Mouse (Mus musculus): ENCODE measurements around the gene Reln. TPM values are rescaled to one million over a fixed set of nuclear protein-coding genes. Genes with fewer than 3 reads are reported as not detected.

The Reln gene
- polyA plus RNA-seq, 1 experiment from 2014 or later: 5.1 TPM

DNA sequence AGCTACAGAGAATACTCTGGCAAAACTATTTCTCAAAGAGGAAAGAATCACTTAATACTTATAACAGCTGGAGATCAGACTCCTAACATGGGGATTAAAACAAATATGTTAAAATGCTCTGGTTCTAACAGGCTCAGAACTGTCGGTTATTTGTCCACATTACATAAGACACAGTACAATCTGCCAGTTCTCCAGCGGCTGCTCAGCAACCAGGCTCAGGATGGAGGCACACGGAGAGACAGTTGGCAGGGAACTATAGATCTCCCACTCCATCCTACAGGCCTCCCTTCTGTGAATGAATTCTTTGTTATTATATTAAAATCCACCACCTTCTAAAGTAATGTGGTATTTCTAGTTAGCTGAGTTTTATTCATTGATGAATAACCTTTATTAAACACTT is 37.4 kb downstream of the Reln start:
- Histone ChIP-seq H3K36me3 (no peaks in the 10 kb centered on the region), H3K4me3 (replicated peaks) (no peak overlapping the region), H3K4me1 (no peaks in the 10 kb centered on the region), H3K4me2 (replicated peaks) (no peak overlapping the region), H3K9ac (no peak overlapping the region), H3K9me3 (replicated peaks) (no peaks in the 10 kb centered on the region), H3K27me3 (no peaks in the 10 kb centered on the region), H3K27ac (replicated peaks) (no peak overlapping the region)
- 62% methylated on average over 3 of the region's 3 CpGs for WGBS
- no peak for ATAC-seq (ENCODE audit: insufficient number of reproducible peaks, low FRiP score, low TSS enrichment, low read depth)

- Histone ChIP-seq H3K27me3 (no peaks in the 10 kb centered on the region), H3K27ac (replicated peaks) (no peak overlapping the region), H3K36me3 (no peaks in the 10 kb centered on the region), H3K4me1 (no peaks in the 10 kb centered on the region), H3K9me3 (replicated peaks) (no peaks in the 10 kb centered on the region), H3K4me3 (replicated peaks) (no peak overlapping the region), H3K9ac (no peak overlapping the region), H3K4me2 (replicated peaks) (no peak overlapping the region)
- ATAC-seq (ENCODE audit: insufficient number of reproducible peaks, low FRiP score, low TSS enrichment, low read depth): no peak
- WGBS: 69% methylated on average over 1 of the region's 1 CpGs
These were observed 40.8 kb downstream of the Reln start for GRCm38 (mm10) chr5:22303709-22304108.

GRCm38 (mm10) chr5:22302309-22302708 is 42.2 kb downstream of the Reln start:
- Histone ChIP-seq H3K4me3 (replicated peaks) (no peak overlapping the region), H3K27ac (replicated peaks) (no peak overlapping the region), H3K4me2 (replicated peaks) (no peak overlapping the region), H3K4me1 (no peaks in the 10 kb centered on the region), H3K27me3 (no peaks in the 10 kb centered on the region), H3K9ac (no peak overlapping the region), H3K36me3 (no peaks in the 10 kb centered on the region), H3K9me3 (replicated peaks) (no peaks in the 10 kb centered on the region)
- 46% methylated on average over 5 of the region's 5 CpGs for WGBS
- no peak for ATAC-seq (ENCODE audit: insufficient number of reproducible peaks, low FRiP score, low TSS enrichment, low read depth)

DNA sequence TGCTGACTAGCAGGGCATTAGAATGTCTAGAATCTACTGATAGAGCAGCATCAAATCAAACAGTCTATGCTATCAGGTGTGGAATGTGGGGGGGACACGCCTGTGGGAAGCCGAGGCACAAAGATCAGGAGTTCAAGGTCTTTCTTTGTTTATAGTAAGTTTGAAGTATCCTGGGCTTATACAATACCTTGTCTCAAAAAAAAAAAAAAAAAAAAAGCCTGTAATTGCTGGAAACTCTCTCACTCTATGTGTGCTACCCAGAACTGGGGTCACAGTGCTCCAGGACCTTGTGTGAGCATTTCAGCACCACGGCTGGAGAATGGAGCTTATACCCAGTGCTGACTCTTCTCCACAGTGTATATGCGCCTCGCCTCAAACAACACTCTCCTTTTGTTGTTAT is 43.7 kb downstream of the Reln start:
- Histone ChIP-seq H3K4me3 (replicated peaks) (no peak overlapping the region), H3K4me1 (no peaks in the 10 kb centered on the region), H3K27ac (replicated peaks) (no peak overlapping the region), H3K4me2 (replicated peaks) (no peak overlapping the region), H3K9ac (no peak overlapping the region), H3K36me3 (no peaks in the 10 kb centered on the region), H3K27me3 (no peaks in the 10 kb centered on the region), H3K9me3 (replicated peaks) (no peaks in the 10 kb centered on the region)
- no peak for ATAC-seq (ENCODE audit: insufficient number of reproducible peaks, low FRiP score, low TSS enrichment, low read depth)
- WGBS: 80% methylated on average over 5 of the region's 5 CpGs

DNA sequence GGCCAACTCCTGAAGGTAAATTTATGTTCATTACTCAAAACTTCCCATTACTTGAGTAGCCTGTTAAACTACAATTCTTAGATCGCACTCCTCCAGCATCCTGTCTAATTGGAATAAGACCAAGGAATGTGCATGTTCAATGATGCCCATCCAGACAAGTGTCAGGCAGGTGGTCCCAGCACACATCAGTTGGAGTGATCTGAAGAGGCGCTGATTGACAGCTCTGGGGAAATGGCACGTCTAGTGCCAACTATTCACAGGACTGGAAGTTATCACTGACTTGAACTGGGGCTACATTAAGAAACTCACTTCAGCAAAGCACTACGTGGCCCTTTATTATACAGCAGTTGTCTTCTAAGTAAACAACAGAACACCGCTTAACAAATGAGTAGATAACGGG is 44.5 kb downstream of the Reln start:
- no peaks in the 10 kb centered on the region for H3K4me1 ChIP-seq
- no peak overlapping the region for H3K4me2 ChIP-seq (replicated peaks)

GRCm38 (mm10) chr5:22295161-22295560 is 49.3 kb downstream of the Reln start:
- H3K4me3 ChIP-seq (replicated peaks): no peak overlapping the region
- no peak overlapping the region for H3K27ac ChIP-seq (replicated peaks)
- ATAC-seq (ENCODE audit: insufficient number of reproducible peaks, low FRiP score, low TSS enrichment, low read depth): no peak
- H3K4me1 ChIP-seq: no peaks in the 10 kb centered on the region
- WGBS: 73% methylated on average over 6 of the region's 6 CpGs
- H3K27me3 ChIP-seq: no peaks in the 10 kb centered on the region
- no peaks in the 10 kb centered on the region for H3K36me3 ChIP-seq
- no peak overlapping the region for H3K9ac ChIP-seq
- no peaks in the 10 kb centered on the region for H3K9me3 ChIP-seq (replicated peaks)
- H3K4me2 ChIP-seq (replicated peaks): no peak overlapping the region

More for the DNA sequence above, 44.5 kb downstream of the Reln start:
- 80% methylated on average over 6 of the region's 6 CpGs for WGBS
- Histone ChIP-seq H3K4me3 (replicated peaks) (no peak overlapping the region), H3K9me3 (replicated peaks) (no peaks in the 10 kb centered on the region), H3K27me3 (no peaks in the 10 kb centered on the region), H3K27ac (replicated peaks) (no peak overlapping the region), H3K36me3 (no peaks in the 10 kb centered on the region), H3K9ac (no peak overlapping the region)
- ATAC-seq (ENCODE audit: insufficient number of reproducible peaks, low FRiP score, low TSS enrichment, low read depth): no peak

GRCm38 (mm10) chr5:22291409-22291808 is 53.1 kb downstream of the Reln start:
- H3K27me3 ChIP-seq: no peaks in the 10 kb centered on the region
- no peaks in the 10 kb centered on the region for H3K36me3 ChIP-seq
- no peak overlapping the region for H3K27ac ChIP-seq (replicated peaks)
- H3K4me1 ChIP-seq: no peaks in the 10 kb centered on the region
- no peak overlapping the region for H3K4me2 ChIP-seq (replicated peaks)
- H3K9ac ChIP-seq: no peak overlapping the region
- no peaks in the 10 kb centered on the region for H3K9me3 ChIP-seq (replicated peaks)
- 70% methylated on average over 4 of the region's 4 CpGs for WGBS
- H3K4me3 ChIP-seq (replicated peaks): no peak overlapping the region
- no peak for ATAC-seq (ENCODE audit: insufficient number of reproducible peaks, low FRiP score, low TSS enrichment, low read depth)

DNA sequence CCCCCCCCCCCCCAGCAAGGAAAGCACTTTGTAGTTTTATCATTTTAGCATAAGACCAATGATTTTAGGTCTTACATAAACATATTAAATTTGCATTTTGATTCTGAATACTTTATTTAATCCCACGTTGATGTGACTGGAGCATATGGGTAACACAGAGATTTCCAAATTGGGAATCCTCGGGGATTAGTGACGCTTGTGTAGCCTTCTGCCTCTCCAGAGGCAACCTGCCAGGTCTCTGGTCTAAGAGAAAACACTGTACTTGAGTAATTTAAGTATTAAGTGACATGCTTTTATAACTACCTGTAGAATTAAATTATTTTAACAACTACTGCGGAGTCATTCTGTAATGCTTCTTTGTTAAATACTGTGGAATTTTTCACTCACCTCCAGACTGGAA is 59.1 kb downstream of the Reln start:
- H3K36me3 ChIP-seq: no peaks in the 10 kb centered on the region
- H3K9me3 ChIP-seq (replicated peaks): no peaks in the 10 kb centered on the region
- H3K4me1 ChIP-seq: no peaks in the 10 kb centered on the region
- 63% methylated on average over 4 of the region's 4 CpGs for WGBS
- H3K27ac ChIP-seq (replicated peaks): no peak overlapping the region
- no peak for ATAC-seq (ENCODE audit: insufficient number of reproducible peaks, low FRiP score, low TSS enrichment, low read depth)
- no peaks in the 10 kb centered on the region for H3K27me3 ChIP-seq
- H3K4me3 ChIP-seq (replicated peaks): no peak overlapping the region
- no peak overlapping the region for H3K4me2 ChIP-seq (replicated peaks)
- no peak overlapping the region for H3K9ac ChIP-seq

- no peak overlapping the region for H3K9ac ChIP-seq
- H3K4me1 ChIP-seq: no peaks in the 10 kb centered on the region
- H3K4me3 ChIP-seq (replicated peaks): no peak overlapping the region
- no peaks in the 10 kb centered on the region for H3K36me3 ChIP-seq
- H3K9me3 ChIP-seq (replicated peaks): no peaks in the 10 kb centered on the region
- 50% methylated on average over 7 of the region's 7 CpGs for WGBS
- ATAC-seq (ENCODE audit: insufficient number of reproducible peaks, low FRiP score, low TSS enrichment, low read depth): no peak
- no peak overlapping the region for H3K27ac ChIP-seq (replicated peaks)
- no peaks in the 10 kb centered on the region for H3K27me3 ChIP-seq
- H3K4me2 ChIP-seq (replicated peaks): no peak overlapping the region
These were observed 62.3 kb downstream of the Reln start for GRCm38 (mm10) chr5:22282141-22282665.

DNA sequence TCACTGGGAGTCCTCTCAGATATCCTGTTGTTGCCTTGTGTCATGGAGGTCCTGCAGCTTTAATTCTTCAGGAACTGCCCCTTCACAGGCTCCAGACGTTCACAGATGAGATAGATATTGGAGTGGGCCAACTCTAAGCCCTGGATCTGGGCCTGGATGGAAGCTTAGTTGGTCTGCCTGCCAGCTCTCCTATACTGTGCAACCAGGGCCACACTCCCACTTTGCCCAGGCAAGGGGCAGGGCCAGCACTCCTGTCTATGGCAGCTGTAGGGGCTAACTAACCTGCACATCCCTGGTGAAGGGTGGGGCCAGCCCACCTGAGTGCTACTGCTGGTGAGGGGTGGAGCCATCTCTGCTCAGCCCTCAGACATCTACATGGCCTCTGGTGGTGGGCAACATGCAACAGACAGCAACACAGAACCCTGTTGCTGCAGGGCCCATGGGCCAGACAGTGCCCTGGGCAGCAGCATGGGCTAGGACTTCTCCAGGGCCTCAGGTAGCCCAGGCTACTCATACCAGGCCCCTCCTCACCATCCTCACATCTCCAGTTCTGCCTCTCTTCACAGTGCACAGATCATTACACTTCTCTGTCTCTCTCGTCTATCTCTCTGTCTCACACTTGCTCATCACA is 63.9 kb downstream of the Reln start:
- Histone ChIP-seq H3K27me3 (no peaks in the 10 kb centered on the region), H3K4me2 (replicated peaks) (no peak overlapping the region), H3K36me3 (no peaks in the 10 kb centered on the region), H3K27ac (replicated peaks) (no peak overlapping the region), H3K9ac (no peak overlapping the region), H3K4me3 (replicated peaks) (no peak overlapping the region), H3K4me1 (no peaks in the 10 kb centered on the region), H3K9me3 (replicated peaks) (no peaks in the 10 kb centered on the region)
- ATAC-seq (ENCODE audit: insufficient number of reproducible peaks, low FRiP score, low TSS enrichment, low read depth): peak; percentile 54; the same call in 1 of the 2 replicates
- WGBS: 65% methylated on average over 2 of the region's 2 CpGs

DNA sequence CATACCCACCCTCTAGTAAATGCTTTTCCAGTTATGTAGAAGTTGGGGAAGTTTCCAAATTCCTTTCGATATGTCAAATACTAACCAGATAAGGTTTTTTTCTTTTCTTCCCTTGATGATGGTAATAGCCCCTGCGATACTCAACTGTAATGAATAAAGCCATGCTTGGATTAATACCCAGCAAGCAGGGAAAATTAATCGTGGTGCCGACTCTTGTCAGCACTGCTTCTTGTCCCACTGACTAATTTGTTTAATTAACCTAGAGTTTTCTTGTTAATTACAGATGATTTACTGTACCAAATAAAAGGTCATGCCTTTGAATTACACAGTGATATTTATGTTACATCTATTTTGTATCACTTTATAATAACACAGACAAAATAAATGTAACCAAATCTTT is 65.3 kb downstream of the Reln start:
- 93% methylated on average over 4 of the region's 4 CpGs for WGBS
- H3K9me3 ChIP-seq (replicated peaks): no peaks in the 10 kb centered on the region
- no peak for ATAC-seq (ENCODE audit: insufficient number of reproducible peaks, low FRiP score, low TSS enrichment, low read depth)
- no peaks in the 10 kb centered on the region for H3K36me3 ChIP-seq
- H3K4me3 ChIP-seq (replicated peaks): no peak overlapping the region
- H3K4me1 ChIP-seq: no peaks in the 10 kb centered on the region
- H3K9ac ChIP-seq: no peak overlapping the region
- H3K27me3 ChIP-seq: no peaks in the 10 kb centered on the region
- no peak overlapping the region for H3K4me2 ChIP-seq (replicated peaks)
- H3K27ac ChIP-seq (replicated peaks): no peak overlapping the region

DNA sequence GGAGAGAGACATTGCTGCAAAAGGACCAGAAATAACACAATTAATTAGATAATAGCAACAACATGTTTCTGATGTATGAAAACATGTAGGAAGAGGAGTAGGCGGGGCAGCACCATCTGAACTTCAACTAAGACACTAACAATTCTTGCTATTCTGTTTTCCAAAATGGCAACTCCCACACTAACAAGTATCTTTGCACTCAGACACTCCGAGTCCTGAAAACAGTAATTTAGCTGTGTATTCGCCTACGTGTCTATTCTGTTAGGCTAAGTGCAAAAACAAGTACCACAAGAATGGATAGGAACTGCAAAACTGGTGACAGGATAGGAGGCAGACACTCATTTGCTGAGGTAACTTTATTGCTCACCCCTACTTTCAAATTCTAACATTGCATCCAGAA is 70.4 kb downstream of the Reln start:
- no peak for ATAC-seq (ENCODE audit: insufficient number of reproducible peaks, low FRiP score, low TSS enrichment, low read depth)
- H3K27ac ChIP-seq (replicated peaks): no peak overlapping the region
- H3K9me3 ChIP-seq (replicated peaks): no peaks in the 10 kb centered on the region
- no peaks in the 10 kb centered on the region for H3K36me3 ChIP-seq
- no peaks in the 10 kb centered on the region for H3K4me1 ChIP-seq
- H3K27me3 ChIP-seq: no peaks in the 10 kb centered on the region
- 78% methylated on average over 4 of the region's 4 CpGs for WGBS
- no peak overlapping the region for H3K4me2 ChIP-seq (replicated peaks)
- H3K4me3 ChIP-seq (replicated peaks): no peak overlapping the region
- no peak overlapping the region for H3K9ac ChIP-seq

Measured in embryonic facial prominence, embryonic 15.5 days (tissue).